Mouse (Mus musculus) large intestine, adult 2 months (tissue): ENCODE results near the gene Insyn1. TPM values are rescaled to one million over a fixed set of nuclear protein-coding genes. Genes with fewer than 3 reads are reported as not detected.

Source experiments
- DNase-seq: peaks from one replicate; pipeline ENCODE4 v3.0.0-alpha.2; 2012; ENCODE audit warnings: low read depth, low spot score
- WGBS: fragments of 180-500 bp; shearing (Covaris S2); methylation state at CpG from one replicate; pipeline ENCODE4 v1.1.7; 2018; 5-methylcytosine and 5-hydroxymethylcytosine counted together
- polyA plus RNA-seq: library from polyadenylated mRNA; depleted of rRNA; stranded (reverse); fragments of >200 nt; gene quantifications from 2 replicates; pipeline ENCODE4 v1.2.3, GENCODE M21; 2012; rRNA removed

Insyn1 gene
- 1.5 and 2.1 TPM in 2 replicates for polyA plus RNA-seq

GRCm38 (mm10) chr9:58487851-58488801 lies at the start of gene Insyn1:
TSS of gene Insyn1 (plus strand) at chr9:58488603.
- DNase-seq: no peak
- WGBS: 1% methylated on average over 98 of the region's 104 CpGs

GRCm38 (mm10) chr9:58438921-58439396 lies 49.4 kb upstream of the Insyn1 start:
- 80% methylated on average over 22 of the region's 22 CpGs for WGBS
- no peak for DNase-seq

GRCm38 (mm10) chr9:58440100-58440499 lies 48.3 kb upstream of the Insyn1 start:
- WGBS: 80% methylated on average over 6 of the region's 6 CpGs
- no peak for DNase-seq

GRCm38 (mm10) chr9:58440614-58441013 lies 47.8 kb upstream of the Insyn1 start:
- no peak for DNase-seq

GRCm38 (mm10) chr9:58441351-58442104 lies 46.9 kb upstream of the Insyn1 start:
- WGBS: 41% methylated on average over 6 of the region's 6 CpGs

GRCm38 (mm10) chr9:58442105-58443010 lies 46.0 kb upstream of the Insyn1 start:
- DNase-seq: no peak
- 40% methylated on average over 7 of the region's 7 CpGs for WGBS

More at GRCm38 (mm10) chr9:58441351-58442104, 46.9 kb upstream of the Insyn1 start:
- no peak for DNase-seq

- WGBS: 86% methylated on average over 3 of the region's 3 CpGs
- no peak for DNase-seq
Measured at GRCm38 (mm10) chr9:58443061-58443460, 45.3 kb upstream of the Insyn1 start.

GRCm38 (mm10) chr9:58446829-58447228 lies 41.6 kb upstream of the Insyn1 start:
- 55% methylated on average over 4 of the region's 4 CpGs for WGBS
- no peak for DNase-seq

- DNase-seq: no peak
- 43% methylated on average over 12 of the region's 12 CpGs for WGBS
Measured at GRCm38 (mm10) chr9:58447997-58448595, 40.3 kb upstream of the Insyn1 start.

- DNase-seq: no peak
- 79% methylated on average over 3 of the region's 3 CpGs for WGBS
Measured at GRCm38 (mm10) chr9:58449526-58449925, 38.9 kb upstream of the Insyn1 start.

- 68% methylated on average over 5 of the region's 5 CpGs for WGBS
- no peak for DNase-seq
Measured at GRCm38 (mm10) chr9:58453791-58454378, 34.5 kb upstream of the Insyn1 start.

GRCm38 (mm10) chr9:58454886-58455285 lies 33.5 kb upstream of the Insyn1 start:
- WGBS: 42% methylated on average over 3 of the region's 3 CpGs
- DNase-seq: no peak

GRCm38 (mm10) chr9:58455798-58456197 lies 32.6 kb upstream of the Insyn1 start:
- DNase-seq: no peak

GRCm38 (mm10) chr9:58457481-58457955 lies 30.9 kb upstream of the Insyn1 start:
- DNase-seq: no peak
- 50% methylated on average over 7 of the region's 7 CpGs for WGBS

More at GRCm38 (mm10) chr9:58455798-58456197, 32.6 kb upstream of the Insyn1 start:
- 9% methylated on average over 13 of the region's 13 CpGs for WGBS

GRCm38 (mm10) chr9:58458341-58458740 lies 30.1 kb upstream of the Insyn1 start:
- DNase-seq: no peak
- WGBS: 76% methylated on average over 3 of the region's 3 CpGs

- 84% methylated on average over 6 of the region's 6 CpGs for WGBS
- DNase-seq: no peak
Measured at GRCm38 (mm10) chr9:58458856-58459553, 29.4 kb upstream of the Insyn1 start.

GRCm38 (mm10) chr9:58467345-58468025 lies 20.9 kb upstream of the Insyn1 start:
- DNase-seq: no peak
- WGBS: 64% methylated on average over 5 of the region's 5 CpGs
